Mouse (Mus musculus) liver, adult (tissue): ENCODE data around the gene Cdk14.

Experiments
- GATA4 ChIP-seq: IDR thresholded peaks from 2 replicates; pipeline ENCODE4 v1.6.1; 2014; ENCODE audit warnings: mild to moderate bottlenecking, low read length; ENCODE audit not compliant: insufficient replicate concordance

The Cdk14 gene

GRCm38 (mm10) chr5:4868563-4869120 lies 551.5 kb downstream of the Cdk14 start:
- TF ChIP-seq GATA4, result no peak

GRCm38 (mm10) chr5:4867849-4868562 lies 552.1 kb downstream of the Cdk14 start:
- TF ChIP-seq GATA4, result no peak

GRCm38 (mm10) chr5:4866945-4867344 lies 553.2 kb downstream of the Cdk14 start:
- TF ChIP-seq GATA4, result no peak

GRCm38 (mm10) chr5:4866099-4866498 lies 554.0 kb downstream of the Cdk14 start:
- TF ChIP-seq GATA4, result no peak

GRCm38 (mm10) chr5:4861592-4861991 lies 558.5 kb downstream of the Cdk14 start:
- no peak for TF ChIP-seq GATA4

- no peak for TF ChIP-seq GATA4
These were observed 559.0 kb downstream of the Cdk14 start for GRCm38 (mm10) chr5:4861141-4861540.

DNA sequence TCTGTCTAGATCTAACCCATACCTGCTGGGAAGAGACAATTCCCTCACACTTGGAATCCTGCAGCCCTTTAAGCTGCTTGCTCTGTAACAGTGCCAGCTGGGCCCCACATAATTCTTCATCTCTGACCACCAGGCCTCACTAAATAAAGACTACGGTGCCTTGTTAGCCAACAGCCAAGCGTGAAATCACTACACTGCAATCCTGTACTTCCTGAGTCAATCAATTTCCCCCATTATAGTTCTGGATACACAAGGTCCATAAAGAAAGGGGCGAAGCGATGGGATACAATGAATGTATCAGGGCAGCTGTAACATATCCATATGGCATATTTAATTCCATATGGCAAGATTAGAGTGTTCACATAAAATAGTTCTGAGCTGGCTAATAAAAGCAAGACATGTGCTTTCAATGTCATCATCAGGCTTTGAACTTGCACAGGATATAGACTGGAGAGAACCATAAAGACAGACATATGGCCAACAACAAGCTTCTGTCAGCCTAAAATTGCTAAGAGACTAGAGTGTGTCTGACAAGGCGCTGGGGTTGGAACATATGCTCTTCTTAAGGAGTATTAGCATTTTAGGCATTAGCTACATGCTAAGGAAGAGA lies 562.0 kb downstream of the Cdk14 start:
- no peak for TF ChIP-seq GATA4

DNA sequence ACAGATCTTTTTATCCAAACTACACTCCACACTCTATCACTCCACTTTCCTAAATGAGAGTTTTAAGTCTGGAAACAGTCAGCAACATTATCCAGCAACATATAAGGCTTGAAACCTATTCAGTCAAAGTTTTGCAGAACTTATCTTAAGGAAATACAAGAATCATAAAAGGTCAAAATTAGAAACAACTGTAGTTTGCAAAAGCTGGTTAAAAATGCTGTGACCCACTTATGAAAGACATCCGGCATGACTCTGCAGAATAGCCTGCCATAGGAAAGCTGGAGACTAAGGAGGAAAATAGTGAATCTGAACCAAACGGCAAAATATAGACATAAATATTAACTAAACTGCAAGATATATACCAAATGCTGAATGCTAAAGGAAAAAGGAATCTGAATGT lies 566.6 kb downstream of the Cdk14 start:
- no peak for TF ChIP-seq GATA4

DNA sequence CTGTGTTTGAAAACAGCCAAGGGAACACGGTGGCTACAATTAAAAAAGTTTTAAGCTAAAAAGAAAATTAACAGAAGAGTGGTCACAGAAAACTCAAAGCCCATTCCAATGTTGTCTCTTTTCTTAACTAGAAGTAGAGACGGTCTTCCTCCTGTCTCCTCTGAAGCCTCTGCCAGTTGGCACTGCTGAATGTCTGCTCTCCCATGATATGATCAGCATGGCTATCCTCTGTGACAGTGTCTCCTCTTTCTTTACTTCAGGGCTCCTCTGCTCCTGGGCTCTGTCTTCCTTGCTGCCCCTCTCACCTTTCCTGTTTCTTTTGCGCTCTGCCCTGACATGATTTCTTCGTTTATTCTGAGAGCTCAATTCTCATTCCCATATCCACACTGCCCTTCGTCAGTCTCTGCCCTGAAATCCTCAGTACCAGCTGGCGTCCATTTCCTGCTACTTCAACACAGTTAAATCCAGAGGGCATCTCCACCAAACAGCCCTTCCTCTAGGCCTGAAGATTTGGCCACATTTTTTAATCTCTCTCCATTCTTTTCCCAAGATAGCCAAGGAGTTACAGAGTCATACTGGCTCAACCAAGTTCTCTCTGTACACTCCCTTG lies 567.3 kb downstream of the Cdk14 start:
- no peak for TF ChIP-seq GATA4

DNA sequence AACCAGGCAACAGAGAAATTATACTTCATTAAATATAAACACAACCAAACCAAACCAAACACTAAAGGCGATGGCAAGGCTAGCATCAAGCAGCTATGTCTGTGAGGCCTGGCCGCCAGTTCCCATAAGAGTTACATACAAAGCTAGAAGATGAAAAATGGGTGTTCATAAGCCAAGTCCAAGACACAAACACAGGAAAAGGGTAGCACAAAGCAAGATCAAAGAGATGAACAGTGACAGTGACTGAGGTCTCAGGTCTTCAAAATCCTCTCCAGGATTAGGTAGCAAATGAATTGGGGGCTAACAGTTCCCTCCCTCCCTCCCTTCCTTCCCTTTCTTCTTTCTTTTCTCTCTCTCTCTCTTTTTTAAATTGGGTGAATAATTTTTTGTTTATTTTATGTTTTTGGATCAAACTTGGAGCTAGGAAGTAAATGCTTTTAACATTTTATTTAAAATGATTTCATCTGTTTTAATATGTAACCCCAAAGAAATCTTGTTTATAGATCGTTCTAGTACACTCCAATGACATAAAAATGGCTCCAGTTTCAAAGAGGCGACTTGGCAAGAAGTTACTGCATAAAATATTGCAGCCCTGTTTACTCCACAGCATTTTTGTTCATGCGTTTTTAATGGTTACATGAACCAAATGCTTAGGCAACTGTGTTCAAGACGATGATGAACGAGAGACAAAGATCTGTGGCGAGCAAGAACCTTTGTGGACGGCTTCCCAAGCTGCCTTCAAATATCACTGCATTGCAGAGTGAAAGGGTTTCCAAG lies 568.0 kb downstream of the Cdk14 start:
- TF ChIP-seq GATA4, result no peak

DNA sequence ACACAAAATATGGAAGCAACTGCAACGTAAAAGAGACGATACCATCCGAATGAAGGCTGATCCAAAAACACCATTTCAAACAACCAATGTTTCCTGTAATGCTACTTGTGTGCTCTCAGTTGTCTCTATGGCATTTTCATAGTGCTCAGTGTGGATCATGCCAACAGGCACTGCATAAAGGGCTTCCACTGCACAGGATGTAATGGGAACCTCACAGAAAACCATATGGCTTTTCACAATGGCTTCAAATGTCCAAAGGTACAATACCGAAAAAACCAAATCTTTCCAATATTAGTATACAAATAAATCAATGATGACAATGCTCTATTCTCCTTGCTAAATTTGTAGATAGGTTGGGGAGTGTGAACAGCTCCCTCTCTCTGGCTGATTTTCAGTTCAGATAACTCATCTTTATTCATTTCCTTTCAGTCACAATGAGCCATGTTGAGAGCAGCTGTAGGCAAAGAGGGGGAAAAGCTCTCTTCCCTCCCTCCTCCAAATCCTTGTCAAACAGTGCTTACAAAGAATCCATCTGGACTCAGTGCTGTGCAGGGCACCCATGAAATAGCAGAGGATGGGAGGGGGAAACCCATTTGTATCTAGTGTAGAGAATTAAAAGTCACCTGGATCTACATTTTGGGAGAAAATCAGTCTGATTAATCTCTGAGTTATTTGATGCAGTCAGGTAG lies 568.7 kb downstream of the Cdk14 start:
- TF ChIP-seq GATA4, result no peak

GRCm38 (mm10) chr5:4834819-4835480 lies 585.2 kb downstream of the Cdk14 start:
- no peak for TF ChIP-seq GATA4

- TF ChIP-seq GATA4, result no peak
These were observed 586.2 kb downstream of the Cdk14 start for GRCm38 (mm10) chr5:4833940-4834339.

GRCm38 (mm10) chr5:4826886-4827285 lies 593.2 kb downstream of the Cdk14 start:
- no peak for TF ChIP-seq GATA4

- TF ChIP-seq GATA4, result no peak
These were observed 594.2 kb downstream of the Cdk14 start for GRCm38 (mm10) chr5:4825951-4826350.

DNA sequence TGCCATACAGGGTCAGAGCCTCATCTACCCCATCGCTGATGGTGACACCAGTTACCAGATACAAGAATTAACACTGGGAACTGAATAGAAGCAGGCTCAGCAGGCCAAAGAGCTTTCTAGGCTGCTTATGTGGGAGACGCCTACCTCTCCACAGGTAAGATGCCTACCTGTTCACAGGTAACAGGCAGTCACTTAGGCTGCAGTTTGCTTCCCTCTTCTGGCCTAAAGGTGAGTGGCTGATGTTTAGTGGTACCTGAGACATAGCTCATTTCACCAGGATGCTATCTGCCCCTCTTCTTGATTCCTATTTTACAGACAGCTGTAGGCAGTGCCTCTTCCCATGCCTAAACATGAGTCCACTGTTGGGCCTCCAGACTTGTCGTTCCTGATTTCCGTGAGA lies 595.0 kb downstream of the Cdk14 start:
- no peak for TF ChIP-seq GATA4
